Mouse (Mus musculus): ENCODE data around the gene Trappc1.

The Trappc1 gene

DNA sequence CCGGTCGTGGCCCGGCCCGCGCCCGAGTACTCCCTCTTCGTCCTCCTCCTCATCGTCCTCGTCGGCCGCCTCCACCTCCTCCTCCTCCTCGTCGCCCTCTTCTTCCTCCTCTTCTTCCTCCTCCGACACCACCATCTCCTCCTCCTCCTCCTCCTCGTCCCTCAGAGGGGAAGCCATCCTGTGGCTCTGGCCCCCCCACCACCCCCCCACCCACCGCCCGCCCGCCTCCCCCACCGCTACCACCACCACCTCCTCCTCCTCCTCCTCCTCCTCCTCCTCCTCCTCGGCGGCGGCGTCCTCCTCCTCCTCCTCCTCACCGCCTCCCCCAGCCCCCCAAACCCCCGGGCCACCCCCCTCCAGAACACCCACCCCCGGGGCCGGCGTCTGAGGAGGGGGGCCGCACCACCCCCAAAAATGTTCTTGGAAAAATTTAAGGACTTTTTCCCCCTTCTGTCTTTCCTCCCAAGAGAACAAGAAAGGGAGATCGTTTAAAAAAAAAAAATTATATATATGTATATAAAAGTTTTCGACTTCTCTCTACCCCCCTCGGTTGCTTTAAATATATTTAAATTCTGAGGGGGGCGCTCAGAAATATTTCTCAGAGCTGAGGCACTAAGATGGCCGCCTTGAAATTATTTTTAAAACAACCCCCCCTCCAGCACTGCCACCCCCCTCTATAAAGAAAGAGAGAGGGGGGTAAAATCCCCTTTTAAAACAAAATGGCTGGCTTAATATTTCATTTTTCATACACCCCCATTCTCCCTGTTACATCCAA is 45.6 kb downstream of the Trappc1 start, which contains the start of gene Chd3:
TSS of gene Chd3 (minus strand) at position 192 of the 775 bp plus-strand sequence.
- in situ Hi-C loops (cut with MboI, MseI): no loop called here

DNA sequence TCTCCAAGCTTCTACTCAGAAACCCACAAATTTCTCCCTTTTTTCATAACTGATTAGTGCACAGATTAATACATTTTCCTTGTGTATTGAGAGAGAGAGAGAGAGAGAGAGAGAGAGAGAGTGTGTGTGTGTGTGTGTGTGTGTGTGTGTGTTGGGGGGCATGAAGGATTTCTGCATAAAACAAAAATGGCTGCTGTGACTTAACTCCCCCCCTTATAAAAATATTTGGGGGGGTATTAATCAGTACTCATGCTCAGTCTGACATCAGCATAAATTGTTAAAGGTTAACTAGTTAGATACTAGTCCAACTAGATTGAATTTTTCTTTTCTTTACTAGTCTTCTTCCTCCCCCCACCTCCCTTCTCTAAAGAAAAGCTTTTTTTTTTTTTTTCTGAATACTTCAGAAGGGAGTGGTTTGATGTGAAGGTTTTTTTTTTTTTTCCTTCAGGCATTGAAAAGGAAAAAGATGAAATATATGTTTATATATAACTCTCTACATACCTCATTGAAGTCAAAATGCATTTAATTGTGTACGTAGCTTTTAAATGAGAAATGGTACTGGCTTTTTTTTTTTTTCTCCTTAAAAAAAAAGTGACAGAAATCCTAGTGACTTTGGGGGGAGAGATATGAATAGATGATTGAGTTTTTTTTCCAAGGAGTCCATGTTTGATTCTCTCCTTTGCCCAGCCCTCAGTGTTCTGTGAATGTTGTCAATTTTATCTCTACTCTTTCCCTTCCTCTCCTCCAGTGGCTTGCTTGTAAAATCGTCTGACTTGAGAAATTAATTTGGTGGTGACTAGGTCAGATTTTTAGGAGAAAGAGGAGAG is 46.4 kb downstream of the Trappc1 start:
- in situ Hi-C loops (cut with MboI, MseI): no loop called here

GRCm38 (mm10) chr11:69370817-69371215 is 47.0 kb downstream of the Trappc1 start:
- in situ Hi-C loops (cut with MboI, MseI): no loop called here

DNA sequence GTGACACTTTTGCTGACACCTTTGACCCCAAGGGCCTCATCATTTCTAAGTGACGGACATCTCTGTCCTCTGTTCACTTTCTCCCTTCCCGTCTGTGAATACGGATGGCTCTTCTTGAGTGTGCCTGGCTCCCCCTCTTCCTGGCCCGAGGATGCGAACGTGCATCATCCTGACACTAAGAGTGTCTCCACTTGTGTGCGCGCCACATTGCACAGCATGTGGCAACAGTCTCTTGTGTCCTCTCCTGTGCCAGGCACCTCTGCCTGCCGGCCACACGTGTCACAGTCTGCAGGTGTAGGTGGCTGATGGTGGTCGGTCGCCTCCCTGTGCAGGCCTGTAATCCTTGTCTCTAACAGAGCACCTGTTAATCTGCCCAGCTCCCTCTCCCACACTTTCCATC is 47.8 kb downstream of the Trappc1 start:
- in situ Hi-C loops (cut with MboI, MseI): no loop called here

GRCm38 (mm10) chr11:69372056-69372779 is 48.4 kb downstream of the Trappc1 start:
- in situ Hi-C loops (cut with MboI, MseI): no loop called here

DNA sequence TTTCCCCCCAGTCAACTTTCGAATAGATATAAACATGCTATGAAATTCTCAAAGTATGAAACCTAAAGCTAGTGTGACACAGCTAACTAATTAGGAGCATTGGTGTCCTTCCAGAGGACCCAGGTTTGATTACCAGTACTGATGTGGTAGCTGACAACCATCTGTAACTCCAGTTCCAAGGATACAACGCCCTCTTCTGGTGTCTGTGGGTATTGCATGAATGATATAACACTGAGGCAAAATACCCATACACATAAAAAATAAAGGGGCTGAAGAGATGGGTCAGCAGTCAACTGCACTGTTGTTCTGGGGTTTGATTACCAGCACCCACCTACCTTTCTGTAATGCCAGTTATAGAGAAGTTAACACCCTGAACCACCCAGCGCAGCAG is 49.0 kb downstream of the Trappc1 start:
- in situ Hi-C loops (cut with MboI, MseI): no loop called here

- in situ Hi-C loops (cut with MboI, MseI): no loop called here
These were observed 49.6 kb downstream of the Trappc1 start for GRCm38 (mm10) chr11:69373223-69373965.

Measured in T-helper 1 cell (primary cell).